ENCODE assay signal across 22 mouse cellular contexts in the genomic region with DNA sequence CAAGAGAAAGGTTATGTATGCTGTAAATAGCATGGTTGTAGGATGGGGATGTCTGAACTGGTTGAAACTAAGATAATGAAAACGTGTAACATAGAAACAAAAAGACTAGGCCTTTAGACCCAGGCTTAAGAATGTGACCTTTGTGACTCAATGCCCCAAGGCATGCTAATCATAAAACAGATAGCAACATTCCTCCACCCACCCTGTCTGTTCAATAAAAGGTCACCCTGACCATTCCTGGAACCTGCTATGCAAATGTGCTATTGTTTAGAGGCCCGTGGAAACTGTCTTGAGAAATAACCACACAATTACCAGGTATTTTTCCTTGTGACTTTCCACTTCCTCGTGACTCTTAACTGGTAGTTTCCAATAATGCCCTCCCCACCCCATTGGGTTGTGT.
"Had no signal": no experiment of that assay in that cellular context is flagged by ENCODE, and none has a peak within 500 bp of the region (broad histone marks: within the 10 kb centered on the region; RNA-seq: fewer than 3 reads in every experiment).

No protein-coding gene starts in this region.

- H3K9me3 ChIP-seq: lung, embryonic 15.5 days; megakaryocyte, embryonic 14.5 days; midbrain, embryonic 13.5 days; midbrain, embryonic 15.5 days; neural tube, embryonic 12.5 days; stomach, embryonic 15.5 days had no signal

- H3K4me2 ChIP-seq: lung, embryonic 15.5 days; midbrain, embryonic 11.5 days; midbrain, embryonic 13.5 days; midbrain, embryonic 15.5 days; neural tube, embryonic 12.5 days; stomach, embryonic 15.5 days had no signal

- DNase-seq: liver, postnatal 0 days; lung, adult 2 months; lung, postnatal 14 days; lung, postnatal 36 days; retina, postnatal 1 day; right cerebral cortex, adult 18-20 months; right cerebral cortex, postnatal 25 days; right cerebral cortex, postnatal 4 days; spleen, adult 18-20 months; thymus, adult 2 months; thymus, postnatal 25 days; thymus, postnatal 4 days had no signal

- H3K27me3 ChIP-seq: lung, embryonic 15.5 days; megakaryocyte, embryonic 14.5 days; midbrain, embryonic 13.5 days; midbrain, embryonic 15.5 days; neural tube, embryonic 12.5 days; stomach, embryonic 15.5 days had no signal

- H3K4me1 ChIP-seq: lung, embryonic 15.5 days; megakaryocyte, embryonic 14.5 days; midbrain, embryonic 13.5 days; midbrain, embryonic 15.5 days; neural tube, embryonic 12.5 days; stomach, embryonic 15.5 days had no signal

- ATAC-seq: liver, postnatal 0 days; lung, postnatal 0 days; midbrain, embryonic 13.5 days; midbrain, embryonic 15.5 days had no signal

- H3K36me3 ChIP-seq: lung, embryonic 15.5 days; midbrain, embryonic 13.5 days; midbrain, embryonic 15.5 days; neural tube, embryonic 12.5 days; stomach, embryonic 15.5 days had no signal

- H3K27ac ChIP-seq: lung, embryonic 15.5 days; macrophage; midbrain, embryonic 13.5 days; midbrain, embryonic 15.5 days; neural tube, embryonic 12.5 days; stomach, embryonic 15.5 days; stomach, postnatal 0 days had no signal

- H3K4me3 ChIP-seq: lung, embryonic 15.5 days; megakaryocyte, embryonic 14.5 days; midbrain, embryonic 13.5 days; midbrain, embryonic 15.5 days; neural tube, embryonic 12.5 days; stomach, embryonic 15.5 days had no signal

- H3K9ac ChIP-seq: liver, postnatal 0 days; lung, embryonic 15.5 days; midbrain, embryonic 13.5 days; midbrain, embryonic 15.5 days; neural tube, embryonic 12.5 days; stomach, embryonic 15.5 days had no signal
